Mouse (Mus musculus) stomach, postnatal 0 days (tissue): ENCODE measurements at regions not wholly inside any gene's neighbourhood (a gene's known extent, or its start where the extent isn't known, plus 50 kb on each side); places are given as distances from the start of the nearest gene placed in this dataset.

Experiments
- CTCF ChIP-seq: IDR thresholded peaks from 2 replicates; pipeline ENCODE4 v1.5.1; 2016; ENCODE audit warnings: antibody characterized with exemption, low read depth, mild to moderate bottlenecking, moderate library complexity
- EP300 ChIP-seq: optimal IDR thresholded peaks from 2 replicates; pipeline ENCODE3; 2016; ENCODE audit warnings: antibody characterized with exemption

DNA sequence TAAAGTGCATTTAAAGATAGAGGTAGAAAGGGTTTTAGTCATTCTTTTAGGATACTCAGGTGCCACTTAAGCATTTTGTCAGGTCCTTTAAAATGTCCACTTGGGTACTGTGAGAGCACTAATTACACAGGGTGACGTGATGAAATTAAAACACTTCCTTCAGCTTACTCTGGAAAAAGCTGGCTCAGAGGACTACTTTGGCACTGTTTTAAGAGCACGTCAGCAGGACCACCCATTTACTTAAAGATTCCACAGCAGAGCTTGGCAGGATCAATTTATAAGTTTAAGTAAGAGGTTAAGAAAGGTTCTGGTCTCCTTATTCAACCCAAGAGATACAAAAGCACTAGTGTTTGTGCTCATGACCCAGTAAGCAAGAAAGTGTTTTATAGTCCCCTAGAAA is 738.7 kb downstream of the Triml1 start:
- TF ChIP-seq CTCF (no peak), EP300 (no peak)
